Mouse (Mus musculus): ENCODE results near the gene Psmd13.
A peak's percentile ranks its signal among the peaks of the same experiment; 100 is the strongest.

Psmd13 gene

DNA sequence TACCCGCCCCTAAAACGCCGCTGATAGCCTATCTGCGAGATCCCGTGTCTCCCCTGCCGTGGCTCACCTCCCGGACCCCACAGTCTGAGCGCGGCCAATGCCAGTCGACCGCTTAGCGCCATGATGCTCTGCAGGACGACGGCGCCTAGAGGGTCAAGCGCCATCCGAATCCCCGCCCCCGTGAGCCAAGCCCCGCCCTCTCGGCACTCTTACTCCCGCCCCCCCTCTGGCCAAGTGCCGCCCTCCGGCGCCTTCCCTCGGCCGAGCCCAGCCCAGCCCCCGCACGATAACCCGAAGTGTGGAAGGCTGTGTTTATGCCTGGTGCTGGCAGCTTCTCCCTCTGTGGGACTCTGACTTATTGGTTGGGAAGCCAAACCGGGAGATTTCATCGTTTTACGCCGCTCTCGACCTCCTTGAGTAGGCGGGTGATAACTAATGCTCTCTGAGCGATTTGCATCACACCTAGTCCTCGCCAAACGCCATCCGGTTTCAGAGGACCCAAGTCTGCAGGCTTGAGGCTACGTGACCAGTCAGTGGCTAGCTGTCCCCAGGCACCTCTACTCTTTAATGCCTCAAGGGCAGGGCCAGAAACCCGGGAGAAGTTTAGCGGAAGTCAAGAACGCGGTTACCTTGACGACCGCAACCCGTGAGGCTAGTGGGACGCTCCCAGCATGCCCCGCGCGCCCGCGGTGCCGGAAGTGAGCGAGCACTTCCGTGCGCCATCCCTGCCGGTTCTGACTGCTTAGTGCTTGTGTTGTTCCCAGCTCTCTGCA lies at the start of gene Psmd13, which contains the start of gene Sirt3:
Gene Psmd13, plus strand, starts transcription at position 273 of the 773 bp plus-strand sequence.
Gene Sirt3, minus strand, starts transcription at position 614 of the 773 bp plus-strand sequence.
- peak; percentile 98 for DNase-seq

GRCm38 (mm10) chr7:140833341-140833740 lies 48.4 kb upstream of the Psmd13 start:
- no peak for DNase-seq

- DNase-seq, result no peak
Measured at GRCm38 (mm10) chr7:140834968-140835757, 46.6 kb upstream of the Psmd13 start, which contains the start of gene Urah. Urah (plus strand) TSS chr7:140835018.

GRCm38 (mm10) chr7:140835758-140836087 lies 46.0 kb upstream of the Psmd13 start:
- DNase-seq, result no peak

- DNase-seq, result no peak
Measured at GRCm38 (mm10) chr7:140836243-140837115, 45.3 kb upstream of the Psmd13 start.

DNA sequence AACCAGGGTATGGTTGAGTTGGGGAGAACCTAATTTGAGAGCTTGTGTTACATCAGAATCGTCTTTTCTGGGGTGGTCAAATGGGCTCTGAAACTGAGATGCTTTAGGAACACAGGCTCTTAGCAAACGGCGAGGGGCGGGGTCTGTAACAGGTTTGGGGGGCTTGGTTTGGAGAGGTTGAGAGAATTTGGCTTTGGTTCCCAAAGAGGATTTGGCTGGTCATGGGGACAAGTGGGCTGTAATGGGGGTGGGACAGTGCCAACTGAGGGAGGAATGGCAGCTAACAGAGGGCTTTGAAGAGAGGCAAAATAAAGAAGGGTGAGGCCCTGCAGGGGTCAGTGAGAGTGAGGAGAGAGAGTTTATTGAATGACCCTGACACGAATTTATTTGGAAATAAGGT lies 42.2 kb upstream of the Psmd13 start:
- no peak for DNase-seq

GRCm38 (mm10) chr7:140840750-140841735 lies 40.7 kb upstream of the Psmd13 start:
- no peak for DNase-seq

GRCm38 (mm10) chr7:140843806-140844205 lies 38.0 kb upstream of the Psmd13 start:
- DNase-seq, result no peak

GRCm38 (mm10) chr7:140844905-140845665 lies 36.7 kb upstream of the Psmd13 start, which contains the start of gene Scgb1c1:
Scgb1c1 (plus strand) TSS chr7:140845547.
- peak; percentile 95 for DNase-seq

GRCm38 (mm10) chr7:140845683-140846082 lies 36.1 kb upstream of the Psmd13 start:
- no peak for DNase-seq

DNA sequence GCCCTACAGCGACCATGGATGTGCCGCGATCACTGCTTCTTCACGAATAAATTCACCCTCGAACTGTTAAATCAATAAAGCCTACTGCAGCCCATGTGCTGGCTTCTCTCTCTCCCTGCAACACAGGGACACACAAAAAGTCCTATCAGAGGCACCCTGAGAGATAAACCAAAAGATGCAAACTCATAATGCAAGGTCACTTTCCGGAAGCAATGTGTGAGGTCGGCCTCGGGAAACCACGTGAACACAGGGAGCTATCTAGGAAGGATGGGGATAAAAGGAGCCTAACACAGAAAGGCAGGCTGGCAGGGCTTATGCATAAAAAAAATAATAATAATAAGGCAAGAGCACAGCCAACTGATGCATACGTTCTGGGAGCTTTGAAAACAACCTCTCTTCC lies 35.1 kb upstream of the Psmd13 start:
- no peak for DNase-seq

DNA sequence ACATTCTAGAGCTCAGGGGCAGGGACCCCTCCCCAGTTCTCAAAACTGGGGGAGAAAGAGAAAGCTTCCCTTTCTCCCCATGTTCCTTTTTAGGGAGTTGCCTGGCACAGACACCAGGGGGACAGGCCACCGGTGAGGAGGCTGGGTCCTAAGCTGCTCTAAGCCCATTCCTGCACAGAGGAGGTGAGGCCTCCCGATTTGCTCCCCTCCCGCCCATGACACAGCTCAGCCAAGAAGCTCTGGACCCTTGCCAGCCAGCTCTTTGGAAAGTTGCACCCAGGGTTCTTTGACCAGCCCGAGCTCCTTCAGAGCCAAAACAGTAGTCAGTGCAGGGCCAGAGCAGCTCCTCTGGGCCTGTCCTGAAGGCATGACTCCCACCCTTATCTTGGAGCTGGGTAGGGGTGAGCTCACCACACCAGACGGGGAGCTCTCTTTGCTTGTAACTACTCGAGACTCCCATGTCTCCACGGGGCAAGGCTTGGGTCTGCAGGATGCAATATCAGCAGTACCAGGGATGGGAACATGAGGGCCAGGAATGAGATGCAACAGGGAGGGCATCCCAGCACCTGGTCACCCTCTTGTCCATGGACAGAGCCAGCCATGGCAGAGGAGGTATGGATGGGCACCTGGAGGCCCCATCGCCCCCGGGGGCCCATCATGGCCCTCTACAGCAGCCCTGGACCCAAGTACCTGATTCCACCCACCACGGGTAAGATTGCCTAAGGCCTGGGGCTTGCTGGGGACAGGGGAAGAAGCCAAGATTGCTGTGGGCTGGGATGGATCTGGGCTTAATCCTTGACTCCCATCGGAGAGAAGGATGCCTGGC lies 33.8 kb upstream of the Psmd13 start, which contains the start of gene Odf3:
Gene Odf3, plus strand, starts transcription at position 51 of the 826 bp plus-strand sequence.
- DNase-seq, result peak; percentile 63

- DNase-seq, result no peak
Measured at GRCm38 (mm10) chr7:140848591-140848990, 33.2 kb upstream of the Psmd13 start.

GRCm38 (mm10) chr7:140851916-140852315 lies 29.9 kb upstream of the Psmd13 start:
- no peak for DNase-seq

GRCm38 (mm10) chr7:140853386-140853785 lies 28.4 kb upstream of the Psmd13 start:
- no peak for DNase-seq

DNA sequence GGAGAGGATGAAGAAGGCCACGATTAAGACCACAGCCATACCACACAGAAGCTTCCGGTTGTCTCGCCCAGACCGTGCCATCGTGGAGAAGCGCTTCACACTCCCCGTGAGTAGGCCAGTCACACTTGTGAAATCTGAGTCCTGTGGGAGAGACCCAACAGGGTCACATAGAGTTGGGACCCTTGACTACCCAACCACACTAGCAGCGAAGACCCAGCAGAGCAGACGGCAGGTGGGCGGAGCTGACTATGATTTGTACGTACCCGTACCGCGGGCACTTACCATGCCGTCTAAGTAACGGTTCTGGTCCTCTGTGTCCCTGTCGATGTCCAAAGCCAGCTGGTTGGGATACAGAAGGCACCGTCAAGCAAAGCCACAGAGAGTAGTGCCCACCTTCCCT lies 27.3 kb upstream of the Psmd13 start:
- no peak for DNase-seq

DNA sequence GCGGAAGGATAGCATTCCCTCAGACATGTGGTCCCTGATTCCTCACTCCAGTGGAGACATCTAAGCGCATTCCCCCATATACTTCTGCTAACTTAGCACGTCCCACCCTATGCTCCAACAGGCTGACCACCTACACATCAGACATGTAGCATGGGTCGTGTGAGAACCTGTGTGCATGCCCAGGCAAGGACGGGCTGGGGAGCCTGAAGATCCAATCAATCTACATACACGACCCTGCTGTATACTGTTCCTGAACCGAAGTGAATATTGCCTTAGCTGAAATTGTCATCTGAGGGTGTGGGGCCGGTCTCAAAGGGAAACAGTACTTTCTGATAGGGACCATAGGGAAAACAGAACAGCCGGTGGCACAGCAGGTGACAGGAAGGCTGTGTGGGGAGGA lies 26.6 kb upstream of the Psmd13 start:
- DNase-seq, result no peak

GRCm38 (mm10) chr7:140855860-140856784 lies 25.6 kb upstream of the Psmd13 start, which contains the start of gene Gm45785:
Gm45785 (minus strand) TSS chr7:140856331.
- DNase-seq, result peak; percentile 88
